Mouse (Mus musculus) hindbrain, embryonic 14.5 days (tissue): Measurements from ENCODE around the gene Anxa2. TPM values are rescaled to one million over a fixed set of nuclear protein-coding genes. Genes with fewer than 3 reads are reported as not detected.
A peak's percentile ranks its signal among the peaks of the same experiment; 100 is the strongest.

Experiments used
- ATAC-seq: fragments of 200-750 bp; cut with Nextera tagmentation; 2 replicates; pipeline ENCODE4 v1.8.0; 2017; ENCODE audit warnings: moderate number of reproducible peaks, mild to moderate bottlenecking, moderate TSS enrichment, moderate library complexity; ENCODE audit not compliant: low FRiP score
- DNase-seq: peaks from one replicate; pipeline ENCODE4 v3.0.0-alpha.2; 2015; ENCODE audit warnings: low spot score
- H3K27ac ChIP-seq: fragments of 300-500 bp; sonication (generic); 2 replicates; pipeline ENCODE4 v1.5.1; 2014; ENCODE audit warnings: mild to moderate bottlenecking, moderate library complexity
- H3K27me3 ChIP-seq: fragments of 300-500 bp; sonication (generic); 2 replicates; pipeline ENCODE4 v1.6.1; 2014; ENCODE audit warnings: mild to moderate bottlenecking, low read length, mixed read lengths; ENCODE audit not compliant: control insufficient read depth, insufficient read depth
- H3K36me3 ChIP-seq: fragments of 300-500 bp; sonication (generic); replicated peaks from 2 replicates; pipeline ENCODE4 v1.6.1; 2014; ENCODE audit not compliant: control insufficient read depth, insufficient read depth
- H3K4me1 ChIP-seq: fragments of 300-500 bp; sonication (generic); replicated peaks from 2 replicates; pipeline ENCODE4 v1.6.1; 2014; ENCODE audit warnings: antibody characterized with exemption, low read length, mixed read lengths; ENCODE audit not compliant: control insufficient read depth, insufficient read depth
- H3K4me2 ChIP-seq: fragments of 300-500 bp; sonication (generic); replicated peaks from 2 replicates; pipeline ENCODE4 v1.6.1; 2014; ENCODE audit warnings: mild to moderate bottlenecking, moderate library complexity
- H3K4me3 ChIP-seq: fragments of 300-500 bp; sonication (generic); replicated peaks from 2 replicates; pipeline ENCODE4 v1.5.1; 2014; ENCODE audit warnings: mild to moderate bottlenecking, low read length
- H3K9ac ChIP-seq: fragments of 300-500 bp; sonication (generic); 2 replicates; pipeline ENCODE4 v1.6.1; 2014
- H3K9me3 ChIP-seq: fragments of 300-500 bp; sonication (generic); 2 replicates; pipeline ENCODE4 v1.6.1; 2016; ENCODE audit warnings: low read length; ENCODE audit not compliant: control insufficient read depth
- WGBS: fragments of 180-500 bp; shearing (Covaris S2); extraction: QIAGEN DNeasy Blood & Tissue Kit; methylation state at CpG from one replicate; pipeline ENCODE4 v1.1.7; 2014; 5-methylcytosine and 5-hydroxymethylcytosine counted together
- polyA plus RNA-seq: library from polyadenylated mRNA; unstranded; fragments of >200 nt; fragmentation: Nextera tagmentation; extraction: Ambion mirVana; gene quantifications from 2 replicates; pipeline ENCODE4 v1.2.1, GENCODE M21; 2014

Anxa2 gene
- polyA plus RNA-seq, 1 experiment from 2014 or later, result 158 TPM

GRCm38 (mm10) chr9:69470921-69471320, 17.5 kb downstream of the Anxa2 start:
- no peak overlapping the region for H3K4me3 ChIP-seq
- 27% methylated on average over 6 of the region's 6 CpGs for WGBS
- no peak for DNase-seq
- no peak overlapping the region for H3K4me2 ChIP-seq
- H3K9ac ChIP-seq, result no peak overlapping the region
- peaks cover 15% of the 10 kb centered on the region for H3K4me1 ChIP-seq
- no peaks in the 10 kb centered on the region for H3K27me3 ChIP-seq
- no peaks in the 10 kb centered on the region for H3K9me3 ChIP-seq
- no peak overlapping the region; the same call in 1 of the 2 replicates for H3K27ac ChIP-seq
- no peaks in the 10 kb centered on the region for H3K36me3 ChIP-seq
- ATAC-seq, result no peak

GRCm38 (mm10) chr9:69472724-69473123, 19.3 kb downstream of the Anxa2 start:
- Histone ChIP-seq H3K27me3 (no peaks in the 10 kb centered on the region), H3K9me3 (no peaks in the 10 kb centered on the region), H3K27ac (no peak overlapping the region), H3K4me2 (no peak overlapping the region), H3K4me1 (peaks cover 15% of the 10 kb centered on the region), H3K4me3 (no peak overlapping the region), H3K36me3 (no peaks in the 10 kb centered on the region), H3K9ac (no peak overlapping the region)
- DNase-seq, result no peak
- 84% methylated on average over 6 of the region's 6 CpGs for WGBS
- ATAC-seq, result no peak

GRCm38 (mm10) chr9:69475873-69476272, 22.5 kb downstream of the Anxa2 start:
- WGBS, result 85% methylated on average over 6 of the region's 6 CpGs
- ATAC-seq, result no peak

GRCm38 (mm10) chr9:69477195-69477823, 23.9 kb downstream of the Anxa2 start:
- no peaks in the 10 kb centered on the region for H3K9me3 ChIP-seq
- H3K9ac ChIP-seq, result no peak overlapping the region
- no peak overlapping the region for H3K4me2 ChIP-seq
- no peaks in the 10 kb centered on the region for H3K27me3 ChIP-seq
- H3K27ac ChIP-seq, result no peak overlapping the region
- ATAC-seq, result no peak
- no peaks in the 10 kb centered on the region; the same call in 1 of the 2 replicates for H3K4me1 ChIP-seq
- no peak overlapping the region for H3K4me3 ChIP-seq
- no peak for DNase-seq
- H3K36me3 ChIP-seq, result no peaks in the 10 kb centered on the region; the same call in 1 of the 2 replicates
- WGBS, result 69% methylated on average over 14 of the region's 14 CpGs

More at GRCm38 (mm10) chr9:69475873-69476272, 22.5 kb downstream of the Anxa2 start:
- Histone ChIP-seq H3K4me2 (no peak overlapping the region), H3K36me3 (no peaks in the 10 kb centered on the region), H3K9ac (no peak overlapping the region), H3K4me1 (peaks cover 3% of the 10 kb centered on the region; the same call in 1 of the 2 replicates), H3K9me3 (no peaks in the 10 kb centered on the region), H3K4me3 (no peak overlapping the region), H3K27ac (no peak overlapping the region), H3K27me3 (no peaks in the 10 kb centered on the region)
- no peak for DNase-seq

- Histone ChIP-seq H3K4me1 (no peaks in the 10 kb centered on the region; the same call in 1 of the 2 replicates), H3K36me3 (no peaks in the 10 kb centered on the region; the same call in 1 of the 2 replicates), H3K9ac (no peak overlapping the region), H3K4me2 (no peak overlapping the region), H3K9me3 (no peaks in the 10 kb centered on the region), H3K4me3 (no peak overlapping the region), H3K27ac (no peak overlapping the region), H3K27me3 (no peaks in the 10 kb centered on the region)
- 69% methylated on average over 6 of the region's 6 CpGs for WGBS
- no peak for DNase-seq
- ATAC-seq, result no peak
Observed at GRCm38 (mm10) chr9:69477824-69478222, 24.4 kb downstream of the Anxa2 start.

GRCm38 (mm10) chr9:69480344-69480743, 26.9 kb downstream of the Anxa2 start:
- Histone ChIP-seq H3K4me2 (no peak overlapping the region), H3K9ac (no peak overlapping the region), H3K4me3 (no peak overlapping the region), H3K27ac (no peak overlapping the region), H3K9me3 (no peaks in the 10 kb centered on the region), H3K36me3 (peaks cover under 1% of the 10 kb centered on the region; the same call in 1 of the 2 replicates), H3K27me3 (no peaks in the 10 kb centered on the region), H3K4me1 (0 out of 2 replicates have a peak, but pooled peaks cover 6% of the 10 kb centered on the region)
- 0% methylated on average over 1 of the region's 1 CpGs for WGBS
- DNase-seq (peak; percentile 97), ATAC-seq (peak; percentile 46; the same call in 1 of the 2 replicates)

GRCm38 (mm10) chr9:69483811-69484210, 30.4 kb downstream of the Anxa2 start:
- H3K27ac ChIP-seq, result no peak overlapping the region
- H3K4me3 ChIP-seq, result no peak overlapping the region
- H3K9me3 ChIP-seq, result no peaks in the 10 kb centered on the region
- no peak overlapping the region for H3K4me2 ChIP-seq
- H3K27me3 ChIP-seq, result no peaks in the 10 kb centered on the region
- DNase-seq, result no peak
- no peak overlapping the region for H3K9ac ChIP-seq
- peaks cover 11% of the 10 kb centered on the region; the same call in 1 of the 2 replicates for H3K4me1 ChIP-seq
- H3K36me3 ChIP-seq, result peaks cover 10% of the 10 kb centered on the region; the same call in 1 of the 2 replicates
- ATAC-seq, result no peak
- WGBS, result 49% methylated on average over 12 of the region's 12 CpGs

GRCm38 (mm10) chr9:69486140-69486539, 32.7 kb downstream of the Anxa2 start:
- peaks cover 10% of the 10 kb centered on the region; the same call in 1 of the 2 replicates for H3K36me3 ChIP-seq
- WGBS, result 72% methylated on average over 8 of the region's 8 CpGs
- no peak overlapping the region for H3K27ac ChIP-seq
- H3K9ac ChIP-seq, result no peak overlapping the region
- DNase-seq, result no peak
- no peaks in the 10 kb centered on the region for H3K27me3 ChIP-seq
- no peak overlapping the region for H3K4me2 ChIP-seq
- no peak for ATAC-seq
- H3K4me3 ChIP-seq, result no peak overlapping the region
- peaks cover 11% of the 10 kb centered on the region; the same call in 1 of the 2 replicates for H3K4me1 ChIP-seq
- H3K9me3 ChIP-seq, result no peaks in the 10 kb centered on the region

GRCm38 (mm10) chr9:69488510-69488909, 35.1 kb downstream of the Anxa2 start:
- Histone ChIP-seq H3K4me3 (no peak overlapping the region), H3K4me1 (peaks cover 11% of the 10 kb centered on the region; the same call in 1 of the 2 replicates), H3K9me3 (no peaks in the 10 kb centered on the region), H3K4me2 (no peak overlapping the region), H3K9ac (no peak overlapping the region), H3K27ac (no peak overlapping the region), H3K36me3 (peaks cover 10% of the 10 kb centered on the region; the same call in 1 of the 2 replicates), H3K27me3 (no peaks in the 10 kb centered on the region)
- ATAC-seq (no peak), DNase-seq (no peak)
- WGBS, result 35% methylated on average over 8 of the region's 8 CpGs
